Mouse (Mus musculus) lung, postnatal 0 days (tissue): ENCODE data around the gene Dpagt1. TPM values are rescaled to one million over a fixed set of nuclear protein-coding genes. Genes with fewer than 3 reads are reported as not detected.
A peak's percentile ranks its signal among the peaks of the same experiment; 100 is the strongest.
"Not testable (repeated sequence)": the region's sequence is repeated elsewhere in the genome, so short reads cannot be mapped to it uniquely, and the experiment has no call there.

Source experiments
- ATAC-seq: fragments of 200-750 bp; cut with Nextera tagmentation; 2 replicates; pipeline ENCODE4 v1.8.0; 2017; ENCODE audit warnings: moderate library complexity
- DNase-seq: peaks from one replicate; pipeline ENCODE4 v3.0.0-alpha.2; 2016; ENCODE audit warnings: low spot score
- H3K27ac ChIP-seq: fragments of 300-500 bp; sonication (generic); 2 replicates; pipeline ENCODE4 v1.5.1; 2014; ENCODE audit warnings: antibody characterized with exemption, mild to moderate bottlenecking, low read length, mixed read lengths
- H3K27me3 ChIP-seq: fragments of 300-500 bp; sonication (generic); replicated peaks from 2 replicates; pipeline ENCODE4 v1.6.1; 2014; ENCODE audit warnings: low read length, mixed read lengths; ENCODE audit not compliant: insufficient read depth
- H3K36me3 ChIP-seq: fragments of 300-500 bp; sonication (generic); 2 replicates; pipeline ENCODE4 v1.6.1; 2014; ENCODE audit warnings: low read length, mixed read lengths; ENCODE audit not compliant: insufficient read depth
- H3K4me1 ChIP-seq: fragments of 300-500 bp; sonication (generic); 2 replicates; pipeline ENCODE4 v1.6.1; 2014; ENCODE audit warnings: antibody characterized with exemption, low read depth, low read length, mixed read lengths; ENCODE audit not compliant: insufficient read depth
- H3K4me2 ChIP-seq: fragments of 300-500 bp; sonication (generic); replicated peaks from 2 replicates; pipeline ENCODE4 v1.6.1; 2014; ENCODE audit warnings: low read depth, mild to moderate bottlenecking, low read length, moderate library complexity, mixed read lengths
- H3K4me3 ChIP-seq: fragments of 300-500 bp; sonication (generic); 2 replicates; pipeline ENCODE4 v1.5.1; 2014; ENCODE audit warnings: low read depth, low read length
- H3K9ac ChIP-seq: fragments of 300-500 bp; sonication (generic); replicated peaks from 2 replicates; pipeline ENCODE4 v1.6.1; 2014; ENCODE audit warnings: low read depth, mild to moderate bottlenecking
- H3K9me3 ChIP-seq: fragments of 300-500 bp; sonication (generic); 2 replicates; pipeline ENCODE4 v1.6.1; 2016; ENCODE audit warnings: low read length, mixed read lengths
- CTCF ChIP-seq: IDR thresholded peaks from 2 replicates; pipeline ENCODE4 v1.5.1; 2016; ENCODE audit warnings: antibody characterized with exemption, mild to moderate bottlenecking
- EP300 ChIP-seq: IDR thresholded peaks from 2 replicates; pipeline ENCODE4 v1.6.1; 2016; ENCODE audit warnings: antibody characterized with exemption, mild to moderate bottlenecking, control low read depth
- WGBS: fragments of 180-500 bp; shearing (Covaris S2); extraction: QIAGEN DNeasy Blood & Tissue Kit; methylation state at CpG from one replicate; pipeline ENCODE4 v1.1.7; 2014; 5-methylcytosine and 5-hydroxymethylcytosine counted together
- polyA plus RNA-seq: library from polyadenylated mRNA; unstranded; fragments of >200 nt; fragmentation: Nextera tagmentation; extraction: Ambion mirVana; gene quantifications from 2 replicates; pipeline ENCODE4 v1.2.1, GENCODE M21; 2015

Gene Dpagt1
- polyA plus RNA-seq, 1 experiment from 2014 or later: 42.1 TPM

- peak within 1 kb of the TSS; percentile 83 for H3K27ac ChIP-seq
- peaks cover 5% of the 10 kb centered on the region for H3K4me1 ChIP-seq
- peaks cover 15% of the 10 kb centered on the region; the same call in 1 of the 2 replicates for H3K36me3 ChIP-seq
- 1% methylated on average over 79 of the region's 91 CpGs for WGBS
- H3K9ac ChIP-seq: peak within 1 kb of the TSS; percentile 81
- H3K9me3 ChIP-seq: no peaks in the 10 kb centered on the region
- peak; percentile 17; the same call in 1 of the 2 replicates for TF ChIP-seq EP300
- peak; percentile 73 for TF ChIP-seq CTCF
- ATAC-seq: peak; percentile 96
- H3K4me2 ChIP-seq: peak within 1 kb of the TSS; percentile 98
- DNase-seq: peak; percentile 100
- H3K4me3 ChIP-seq: peak within 1 kb of the TSS; percentile 65
- no peaks in the 10 kb centered on the region for H3K27me3 ChIP-seq
Measured at GRCm38 (mm10) chr9:44334396-44335330, 8.8 kb downstream of the Dpagt1 start, which contains the start of gene H2afx. Gene H2afx, plus strand, starts transcription at chr9:44334694.

GRCm38 (mm10) chr9:44335331-44336092 is 9.7 kb downstream of the Dpagt1 start:
- H3K27ac ChIP-seq: peak overlapping the region; percentile 83
- under 1% methylated on average over 49 of the region's 50 CpGs for WGBS
- DNase-seq (no peak), ATAC-seq (no peak)
- peak overlapping the region; percentile 65 for H3K4me3 ChIP-seq
- peak overlapping the region; percentile 98 for H3K4me2 ChIP-seq
- H3K36me3 ChIP-seq: peaks cover 15% of the 10 kb centered on the region; the same call in 1 of the 2 replicates
- peak overlapping the region; percentile 81 for H3K9ac ChIP-seq
- no peaks in the 10 kb centered on the region for H3K9me3 ChIP-seq
- no peaks in the 10 kb centered on the region for H3K27me3 ChIP-seq
- H3K4me1 ChIP-seq: peaks cover 5% of the 10 kb centered on the region
- no peak for TF ChIP-seq EP300
- no peak for TF ChIP-seq CTCF

- ATAC-seq: no peak
- Histone ChIP-seq H3K4me2 (peak overlapping the region; percentile 98), H3K36me3 (peaks cover 15% of the 10 kb centered on the region; the same call in 1 of the 2 replicates), H3K27ac (0 out of 2 replicates have a peak overlapping the region, but pooled peaks have one; percentile 83), H3K4me3 (peak overlapping the region; percentile 65), H3K27me3 (no peaks in the 10 kb centered on the region), H3K9me3 (no peaks in the 10 kb centered on the region), H3K4me1 (peaks cover 5% of the 10 kb centered on the region), H3K9ac (peak overlapping the region; percentile 81)
- DNase-seq: no peak
- 2% methylated on average over 5 of the region's 5 CpGs for WGBS
- TF ChIP-seq EP300 (no peak), CTCF (no peak)
Measured at GRCm38 (mm10) chr9:44336093-44336406, 10.2 kb downstream of the Dpagt1 start.

- DNase-seq, H3K9ac ChIP-seq, ATAC-seq, H3K9me3 ChIP-seq, H3K4me1 ChIP-seq, H3K4me3 ChIP-seq, H3K27ac ChIP-seq, H3K27me3 ChIP-seq: not testable (repeated sequence)
- H3K4me2 ChIP-seq: peak overlapping the region; percentile 98; the same call in 1 of the 2 replicates
- peaks cover 15% of the 10 kb centered on the region; the same call in 1 of the 2 replicates for H3K36me3 ChIP-seq
- 25% methylated on average over 4 of the region's 4 CpGs for WGBS
Measured at GRCm38 (mm10) chr9:44336513-44336912, 10.7 kb downstream of the Dpagt1 start.

- WGBS: 42% methylated on average over 3 of the region's 3 CpGs
- no peak for TF ChIP-seq CTCF
- TF ChIP-seq EP300: no peak
- Histone ChIP-seq H3K27ac (no peak overlapping the region), H3K9ac (no peak overlapping the region), H3K4me1 (peaks cover 5% of the 10 kb centered on the region), H3K4me3 (no peak overlapping the region), H3K27me3 (no peaks in the 10 kb centered on the region), H3K4me2 (peak overlapping the region; percentile 98; the same call in 1 of the 2 replicates), H3K36me3 (peaks cover 15% of the 10 kb centered on the region; the same call in 1 of the 2 replicates), H3K9me3 (no peaks in the 10 kb centered on the region)
- no peak for DNase-seq
- ATAC-seq: no peak
Measured at GRCm38 (mm10) chr9:44336964-44337363, 11.1 kb downstream of the Dpagt1 start.
